Mouse (Mus musculus) cerebellum, adult 8-10 months (tissue): ENCODE data around the gene 2900011O08Rik.

ENCODE experiments used
- DNase-seq: peaks from one replicate; pipeline ENCODE4 v3.0.0; 2022

2900011O08Rik gene

GRCm38 (mm10) chr16:14070471-14071169 is 84.2 kb downstream of the 2900011O08Rik start:
- no peak for DNase-seq

GRCm38 (mm10) chr16:14082925-14083324 is 96.5 kb downstream of the 2900011O08Rik start:
- no peak for DNase-seq

GRCm38 (mm10) chr16:14088249-14088648 is 101.8 kb downstream of the 2900011O08Rik start:
- no peak for DNase-seq

- no peak for DNase-seq
These were observed 102.9 kb downstream of the 2900011O08Rik start for GRCm38 (mm10) chr16:14089296-14089695.

- DNase-seq: no peak
These were observed 105.4 kb downstream of the 2900011O08Rik start for GRCm38 (mm10) chr16:14091771-14092170.

DNA sequence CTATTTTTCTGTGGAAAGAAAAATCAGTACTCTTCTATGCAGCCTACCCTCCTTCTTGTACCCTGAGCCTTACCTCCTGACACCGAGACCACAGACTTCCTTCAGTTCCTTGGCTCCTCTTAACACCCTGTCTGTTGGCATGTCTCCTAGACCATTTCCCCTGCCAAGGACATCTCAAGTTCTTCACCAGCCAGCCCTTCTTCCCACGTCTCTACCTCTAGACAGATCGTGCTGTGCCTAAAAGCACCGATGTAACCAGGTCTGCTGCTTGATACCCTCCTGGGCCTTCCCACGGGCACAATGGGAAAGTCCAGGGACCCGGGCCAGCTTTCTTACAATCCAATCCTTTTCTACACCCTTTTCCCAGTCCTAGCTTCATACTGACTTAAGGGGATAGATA is 119.5 kb downstream of the 2900011O08Rik start:
- no peak for DNase-seq

- DNase-seq: no peak
These were observed 123.3 kb downstream of the 2900011O08Rik start for GRCm38 (mm10) chr16:14109651-14110230.

- DNase-seq: no peak
These were observed 124.5 kb downstream of the 2900011O08Rik start for GRCm38 (mm10) chr16:14110922-14111321.

DNA sequence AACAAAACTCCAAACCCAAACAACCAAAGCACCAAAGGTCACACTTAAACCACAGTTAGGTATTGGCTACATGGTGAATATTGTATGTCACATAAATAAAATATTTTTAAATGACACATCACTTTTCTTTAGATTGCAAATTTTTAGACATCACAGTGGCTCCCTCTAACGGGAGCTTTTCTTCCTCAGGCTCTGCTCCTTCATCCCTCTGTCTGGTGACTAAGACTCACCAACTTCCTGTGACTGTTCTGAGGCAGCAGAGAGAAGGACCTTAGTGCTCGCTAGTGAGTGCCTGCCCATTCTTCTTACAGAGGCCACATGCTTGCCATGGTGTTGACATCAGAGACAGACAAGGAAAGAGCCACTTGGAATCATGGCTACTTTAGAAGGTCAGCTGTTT is 125.7 kb downstream of the 2900011O08Rik start:
- no peak for DNase-seq

DNA sequence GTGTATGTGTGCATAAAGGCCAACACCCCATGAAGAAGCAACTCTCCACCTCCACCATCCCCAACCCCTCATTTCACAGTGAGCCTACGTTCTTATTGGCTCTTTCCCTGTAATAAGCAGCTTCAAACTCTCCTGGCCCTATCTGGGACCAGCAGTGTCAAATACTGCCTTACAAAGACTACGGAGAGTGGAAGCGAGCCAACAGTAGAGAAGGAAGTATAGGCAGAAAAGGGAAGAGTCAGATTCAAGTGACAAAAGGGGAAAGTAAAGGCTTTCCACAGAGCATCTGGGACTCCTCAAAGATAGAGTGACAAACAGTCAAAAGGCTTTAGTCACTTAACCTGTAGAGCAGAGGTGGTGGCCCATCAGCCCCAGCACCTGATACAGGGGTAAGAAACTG is 126.3 kb downstream of the 2900011O08Rik start:
- no peak for DNase-seq

DNA sequence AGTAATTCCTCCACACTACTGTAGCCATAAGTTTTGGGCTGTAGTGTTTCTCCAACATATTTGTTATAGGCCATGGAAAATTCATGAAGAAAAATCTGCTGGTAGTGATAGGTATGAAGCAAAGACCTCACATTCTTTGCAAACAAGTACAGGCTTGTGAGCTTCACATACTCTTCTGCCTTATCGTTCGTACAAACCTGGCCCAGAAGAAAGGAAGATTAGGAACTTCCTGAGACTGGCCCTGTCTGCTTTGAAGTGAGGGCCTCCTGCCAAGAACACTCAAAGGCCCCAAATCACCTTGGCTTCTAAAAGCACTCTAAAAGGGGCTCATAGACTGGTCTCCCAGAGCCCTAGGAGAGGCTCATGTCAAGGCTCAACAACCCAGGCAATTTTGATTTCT is 130.9 kb downstream of the 2900011O08Rik start:
- DNase-seq: no peak

DNA sequence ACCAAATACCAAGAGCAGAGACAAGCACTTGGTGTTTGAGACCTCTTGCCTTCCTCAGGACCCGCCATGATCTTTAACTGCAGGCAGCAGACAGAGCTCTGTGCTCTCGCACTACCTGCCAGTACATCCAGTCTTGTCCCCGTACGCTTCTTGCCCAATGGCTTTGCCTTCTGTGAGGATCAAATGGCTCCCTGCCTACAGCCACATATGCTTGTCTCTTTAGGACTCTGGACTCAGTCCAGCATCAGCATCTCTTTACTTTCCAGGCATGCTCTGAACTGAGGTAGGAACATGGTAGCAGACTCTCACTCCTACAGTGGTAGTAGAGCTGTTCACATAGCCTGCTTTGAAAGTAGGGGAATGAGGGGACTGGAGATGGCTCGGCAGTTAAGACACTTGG is 134.5 kb downstream of the 2900011O08Rik start:
- peak; percentile 74 for DNase-seq

- no peak for DNase-seq
These were observed 135.2 kb downstream of the 2900011O08Rik start for GRCm38 (mm10) chr16:14121563-14121962.

DNA sequence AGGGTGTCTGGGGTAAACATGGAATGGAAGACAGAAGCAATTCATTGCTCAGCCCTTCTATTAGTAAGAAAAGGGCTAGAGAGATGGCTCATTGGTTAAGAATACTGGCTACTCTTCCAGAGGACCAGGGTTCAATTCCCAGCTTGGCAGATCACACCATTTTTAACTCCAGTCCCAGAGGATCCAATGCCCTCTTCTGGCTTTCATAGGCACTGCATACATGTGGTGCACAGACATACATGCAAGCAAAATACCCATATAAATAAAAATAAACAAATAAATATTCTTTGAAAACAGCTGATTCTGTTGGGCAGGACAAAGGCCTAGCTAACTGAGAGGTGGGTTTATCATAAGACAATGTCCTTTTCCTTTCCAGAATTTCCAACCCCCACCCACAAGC is 136.2 kb downstream of the 2900011O08Rik start:
- no peak for DNase-seq

DNA sequence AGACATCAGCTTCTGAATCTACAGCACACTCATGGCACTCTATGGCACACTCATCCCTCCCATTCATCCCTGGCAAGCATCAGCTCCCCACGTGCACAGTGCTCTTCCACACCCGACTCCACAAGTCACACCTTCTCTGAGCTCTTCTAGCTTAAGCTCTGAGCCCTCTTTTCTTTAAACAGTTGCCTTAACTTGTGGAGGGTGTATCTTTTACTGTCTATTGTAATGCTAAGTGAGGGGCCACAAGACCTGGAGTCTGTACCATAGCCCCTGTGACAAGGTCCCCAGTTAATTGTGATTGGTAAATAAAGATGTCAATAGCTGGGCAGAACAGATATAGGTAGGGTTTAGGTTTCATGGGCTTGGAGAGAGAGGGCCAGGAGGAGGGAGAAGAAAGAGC is 137.5 kb downstream of the 2900011O08Rik start:
- DNase-seq: no peak

DNA sequence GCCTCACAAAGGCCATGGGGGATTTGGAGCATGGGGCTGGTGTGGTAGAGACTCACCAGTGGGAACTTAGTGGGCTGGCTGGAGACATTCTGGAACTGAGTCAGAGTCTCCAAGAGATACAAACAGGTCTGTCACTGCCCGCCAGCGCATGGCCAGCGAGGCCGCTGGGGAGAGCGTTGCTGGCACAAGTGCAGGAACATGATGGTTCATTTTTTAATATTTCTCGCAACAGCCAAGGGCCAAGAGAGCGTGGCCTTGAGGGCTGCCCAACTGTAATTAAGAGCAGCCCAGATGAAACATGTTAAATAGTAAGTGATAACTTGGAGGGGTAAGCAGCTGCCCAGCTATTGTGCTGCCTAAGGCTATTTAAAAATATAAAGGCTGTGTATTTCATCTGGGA is 138.3 kb downstream of the 2900011O08Rik start:
- DNase-seq: no peak

GRCm38 (mm10) chr16:14125253-14125652 is 138.8 kb downstream of the 2900011O08Rik start:
- no peak for DNase-seq

DNA sequence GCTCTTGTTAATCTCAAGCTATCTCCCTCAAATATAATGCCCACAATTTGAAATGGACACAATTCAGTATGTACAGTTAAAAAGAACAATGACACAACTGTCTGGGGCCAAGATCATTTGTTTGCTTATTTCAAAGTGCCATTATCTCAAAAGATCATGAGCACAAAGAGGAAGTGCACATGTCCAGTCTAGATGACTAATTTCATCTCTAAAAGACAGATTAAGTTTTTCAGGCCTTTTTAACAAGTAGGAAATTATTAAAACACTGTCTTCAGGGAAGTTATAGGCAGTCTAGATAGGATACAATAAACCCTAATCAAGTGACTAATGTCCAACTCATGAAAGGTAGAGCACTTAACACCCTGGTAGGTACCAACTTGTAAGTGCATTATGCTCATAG is 142.6 kb downstream of the 2900011O08Rik start:
- no peak for DNase-seq

DNA sequence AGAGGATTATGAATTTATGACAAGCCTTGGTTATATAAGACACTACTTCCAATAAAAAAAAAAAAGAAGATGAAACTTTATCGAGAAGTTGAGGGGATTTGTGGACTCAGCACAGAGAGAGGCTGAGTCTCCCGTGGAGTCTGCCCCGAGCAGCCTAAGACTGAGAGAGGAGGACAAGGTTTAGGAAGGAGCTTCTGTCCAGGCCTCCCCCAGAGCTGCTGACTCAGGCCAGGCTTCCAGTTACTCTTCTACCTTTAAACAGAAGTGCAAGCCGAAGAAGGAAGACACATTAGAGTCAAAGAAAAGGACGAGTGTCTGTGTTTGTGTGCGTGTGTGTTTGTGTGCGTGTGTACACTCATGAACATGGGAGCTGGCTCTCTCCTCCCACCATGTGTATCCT is 144.4 kb downstream of the 2900011O08Rik start:
- no peak for DNase-seq

GRCm38 (mm10) chr16:14131376-14131775 is 145.0 kb downstream of the 2900011O08Rik start:
- no peak for DNase-seq

DNA sequence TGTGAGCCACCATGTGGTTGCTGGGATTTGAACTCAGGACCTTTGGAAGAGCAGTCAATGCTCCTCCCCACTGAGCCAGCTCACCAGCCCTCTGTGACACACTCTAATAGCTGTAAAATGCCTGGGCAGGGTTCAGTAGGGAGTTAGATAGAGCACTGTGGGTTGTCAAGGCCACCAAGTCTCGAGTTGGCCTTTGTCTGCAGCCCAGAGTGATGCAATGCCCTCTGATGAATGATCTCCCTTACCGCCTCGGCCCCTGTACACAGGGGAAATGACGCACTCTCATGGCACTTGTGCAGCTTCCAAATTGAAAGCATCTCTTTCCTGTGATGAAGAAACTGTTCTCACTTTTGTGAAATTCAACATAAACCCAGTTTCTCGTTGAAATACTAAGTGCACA is 145.4 kb downstream of the 2900011O08Rik start:
- DNase-seq: no peak

DNA sequence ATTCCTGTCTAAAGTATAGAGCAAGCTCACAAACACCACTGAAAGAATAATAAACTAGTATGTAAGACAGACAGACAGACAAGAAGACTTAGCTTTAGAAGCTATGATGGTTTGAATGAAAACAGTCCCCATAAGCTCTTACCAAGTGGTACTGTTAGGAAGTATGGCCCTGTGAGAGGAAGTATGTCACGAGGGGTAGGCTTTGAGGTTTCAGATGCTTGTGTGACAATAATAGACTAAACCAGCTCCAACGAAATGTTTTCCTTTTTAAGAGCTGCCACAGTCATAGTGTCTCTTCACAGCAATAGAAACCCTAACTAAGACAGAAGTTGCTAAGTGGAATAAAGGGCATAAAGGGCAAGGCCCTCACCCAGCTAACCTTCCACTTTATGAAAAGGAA is 148.6 kb downstream of the 2900011O08Rik start:
- DNase-seq: no peak

- no peak for DNase-seq
These were observed 151.7 kb downstream of the 2900011O08Rik start for GRCm38 (mm10) chr16:14137976-14138561.

GRCm38 (mm10) chr16:14139106-14139505 is 152.7 kb downstream of the 2900011O08Rik start:
- DNase-seq: no peak
